Mouse (Mus musculus) left cerebral cortex, postnatal 25 days (tissue): ENCODE results near the gene Cyp2u1. TPM values are rescaled to one million over a fixed set of nuclear protein-coding genes. Genes with fewer than 3 reads are reported as not detected.
"Not testable (repeated sequence)": the region's sequence is repeated elsewhere in the genome, so short reads cannot be mapped to it uniquely, and the experiment has no call there.

Experiments
- DNase-seq, 2 experiments: peaks; one replicate each; pipeline ENCODE4 v3.0.0; 2022; ENCODE audit warnings: low spot score in 2 of 2, mixed read lengths in 1 of 2
- intact Hi-C: fragments of 180-260 bp; cut with DNase I; formaldehyde crosslinking; loops from one replicate; pipeline ENCODE4 v1.15.1; 2025
- total RNA-seq, 2 experiments: library from RNA; stranded (reverse); gene quantifications; 2 replicates each; pipeline ENCODE4 v1.2.3; 2021

Cyp2u1 gene
- total RNA-seq = 10 to 100 TPM; 14.8 to 18.5 TPM

GRCm38 (mm10) chr3:131302452-131303319 lies at the start of gene Cyp2u1:
TSS of gene Cyp2u1 (minus strand) at chr3:131303227.
- DNase-seq = peak; percentile 92 to 96
- intact Hi-C loops = loop anchor here (5.0 kb wide), 1 partner anchor 250 kb away; no protein-coding TSS in a partner anchor

- DNase-seq = no peak
- intact Hi-C loops = no loop called here
Observed at GRCm38 (mm10) chr3:131350539-131350938, 47.5 kb upstream of the Cyp2u1 start.

GRCm38 (mm10) chr3:131349013-131349412 lies 46.0 kb upstream of the Cyp2u1 start:
- intact Hi-C loops = no loop called here
- no peak for DNase-seq

- intact Hi-C loops = no loop called here
Observed at GRCm38 (mm10) chr3:131348579-131348950, 45.5 kb upstream of the Cyp2u1 start.

GRCm38 (mm10) chr3:131347831-131348578 lies 45.0 kb upstream of the Cyp2u1 start:
- intact Hi-C loops = no loop called here
- DNase-seq = no peak

More at GRCm38 (mm10) chr3:131348579-131348950, 45.5 kb upstream of the Cyp2u1 start:
- no peak for DNase-seq

GRCm38 (mm10) chr3:131345903-131346302 lies 42.9 kb upstream of the Cyp2u1 start:
- no peak for DNase-seq
- intact Hi-C loops = no loop called here

GRCm38 (mm10) chr3:131343311-131343710 lies 40.3 kb upstream of the Cyp2u1 start:
- intact Hi-C loops = no loop called here
- no peak for DNase-seq

- intact Hi-C loops = no loop called here
- DNase-seq = no peak
Observed at GRCm38 (mm10) chr3:131340885-131341284, 37.9 kb upstream of the Cyp2u1 start.

GRCm38 (mm10) chr3:131339280-131339679 lies 36.3 kb upstream of the Cyp2u1 start:
- intact Hi-C loops = no loop called here
- no peak for DNase-seq

- intact Hi-C loops, DNase-seq: not testable (repeated sequence)
Observed at GRCm38 (mm10) chr3:131337749-131338148, 34.7 kb upstream of the Cyp2u1 start.

- no peak for DNase-seq
- intact Hi-C loops = no loop called here
Observed at GRCm38 (mm10) chr3:131336629-131337028, 33.6 kb upstream of the Cyp2u1 start.

GRCm38 (mm10) chr3:131335117-131335547 lies 32.1 kb upstream of the Cyp2u1 start:
- intact Hi-C loops = no loop called here
- no peak for DNase-seq

- intact Hi-C loops = no loop called here
- no peak for DNase-seq
Observed at GRCm38 (mm10) chr3:131327189-131327588, 24.2 kb upstream of the Cyp2u1 start.

- intact Hi-C loops = no loop called here
- DNase-seq = no peak
Observed at GRCm38 (mm10) chr3:131326637-131327036, 23.6 kb upstream of the Cyp2u1 start.

- no peak for DNase-seq
- intact Hi-C loops = no loop called here
Observed at GRCm38 (mm10) chr3:131322081-131322815, 19.2 kb upstream of the Cyp2u1 start.

GRCm38 (mm10) chr3:131320184-131320583 lies 17.2 kb upstream of the Cyp2u1 start:
- DNase-seq = peak; percentile 77 to 81
- intact Hi-C loops = loop anchor here (1.0 kb wide), 2 partner anchors 205 to 232 kb away; no protein-coding TSS in a partner anchor

GRCm38 (mm10) chr3:131318211-131318610 lies 15.2 kb upstream of the Cyp2u1 start:
- intact Hi-C loops = no loop called here
- DNase-seq = no peak

- intact Hi-C loops = no loop called here
- no peak for DNase-seq
Observed at GRCm38 (mm10) chr3:131317126-131317525, 14.1 kb upstream of the Cyp2u1 start.

GRCm38 (mm10) chr3:131315957-131316510 lies 13.0 kb upstream of the Cyp2u1 start:
- no peak for DNase-seq
- intact Hi-C loops = no loop called here

- no peak for DNase-seq
- intact Hi-C loops = no loop called here
Observed at GRCm38 (mm10) chr3:131312340-131312739, 9.3 kb upstream of the Cyp2u1 start.
